Comparison of ENCODE assay signal across 8 mouse cellular contexts in genomic region chr9:119088148-119088801, GRCm38 (mm10). TPM values are rescaled to one million over a fixed set of nuclear protein-coding genes. Genes with fewer than 3 reads are reported as not detected.
DNase-seq lines count a peak whose midpoint lies in the region; ATAC-seq and TF ChIP-seq lines count a peak whose summit lies in the region.

No protein-coding gene starts in this region.

- no peaks in the 10 kb centered on the region for H3K36me3 ChIP-seq in CH12.LX (replicated peaks in 1 of 2; ENCODE audit: control insufficient read depth in 1 of 2, insufficient read depth in 1 of 2, low read length in 1 of 2)
- H3K36me3 ChIP-seq in forebrain, embryonic 13.5 days (ENCODE audit: poor library complexity, severe bottlenecking) = no peaks in the 10 kb centered on the region
- H3K36me3 ChIP-seq in heart, postnatal 0 days (replicated peaks; ENCODE audit: control insufficient read depth, insufficient read depth, low read length) = no peaks in the 10 kb centered on the region
- H3K36me3 ChIP-seq in liver, embryonic 14.5 days (replicated peaks; ENCODE audit: control insufficient read depth, insufficient read depth, low read depth) = no peaks in the 10 kb centered on the region
- H3K36me3 ChIP-seq in splenic B cell, adult 2 months (ENCODE audit: control insufficient read depth, insufficient read depth, low read length, poor library complexity, severe bottlenecking) = no peaks in the 10 kb centered on the region

- ATAC-seq in forebrain, embryonic 13.5 days = peak; percentile 73
- ATAC-seq in heart, postnatal 0 days (ENCODE audit: insufficient read depth, low read depth) = peak; percentile 69
- ATAC-seq in liver, embryonic 14.5 days (ENCODE audit: insufficient read depth) = peak; percentile 66

- peak overlapping the region; percentile 37 to 45 (median 44) for H3K4me3 ChIP-seq in CH12.LX (replicated peaks in 1 of 3; ENCODE audit: low read depth in 2 of 3, low read length in 2 of 3, poor library complexity in 1 of 3)
- H3K4me3 ChIP-seq in forebrain, embryonic 13.5 days = peak overlapping the region; percentile 31
- H3K4me3 ChIP-seq in heart, postnatal 0 days (ENCODE audit: low read depth, low read length) = peak overlapping the region; percentile 38
- peak overlapping the region; percentile 22 to 51 for H3K4me3 ChIP-seq in liver, embryonic 14.5 days (ENCODE audit: insufficient read depth in 1 of 2, low read depth in 2 of 2, low read length in 2 of 2)

- TF ChIP-seq POLR2A in CH12.LX (IDR thresholded peaks at IDR 0.05; ENCODE audit: low read depth, low read length) = peak; percentile 59

- dilution Hi-C loops in CH12.LX (cut with MboI; ENCODE audit: extremely low pct_ligation_motif_present, extremely low pct_unique_long_range_greater_than_20kb, low sequenced_read_pairs) = no loop called here

- H3K9me3 ChIP-seq in CH12.LX (replicated peaks; ENCODE audit: low read length) = no peaks in the 10 kb centered on the region
- no peaks in the 10 kb centered on the region for H3K9me3 ChIP-seq in forebrain, embryonic 13.5 days (replicated peaks)
- H3K9me3 ChIP-seq in heart, postnatal 0 days (replicated peaks; ENCODE audit: control insufficient read depth, low read length) = no peaks in the 10 kb centered on the region
- H3K9me3 ChIP-seq in liver, embryonic 14.5 days (ENCODE audit: control insufficient read depth, low read length) = no peaks in the 10 kb centered on the region

- no peak for TF ChIP-seq RAD21 in CH12.LX (IDR thresholded peaks at IDR 0.05; ENCODE audit: low read depth, low read length)

- peak; percentile 84 for DNase-seq in CH12.LX (ENCODE audit: extremely low read depth)
- peak; percentile 51 for DNase-seq in c-Kit-positive CD71-positive TER-119-positive erythroid progenitor cells, embryonic 14.5 days (ENCODE audit: low spot score)
- peak; percentile 88 for DNase-seq in heart, postnatal 0 days (ENCODE audit: low spot score)
- DNase-seq in kidney, postnatal 25 days = peak; percentile 94
- DNase-seq in liver, embryonic 14.5 days (ENCODE audit: low read depth in 3 of 3, low spot score in 3 of 3) = peak; percentile 32 to 60 (median 42)
- DNase-seq in natural killer cell, adult 2 months (ENCODE audit: low spot score in 2 of 2) = peak; percentile 61 to 74
- DNase-seq in splenic B cell, adult 2 months (ENCODE audit: low read depth, low spot score) = peak; percentile 64

- 1% methylated on average over 24 of the region's 24 CpGs for WGBS in forebrain, embryonic 13.5 days
- WGBS in heart, postnatal 0 days = 2% methylated on average over 24 of the region's 24 CpGs
- WGBS in liver, embryonic 14.5 days (ENCODE audit: insufficient replicate concordance) = 1% methylated on average over 24 of the region's 24 CpGs

- no peak overlapping the region for H3K9ac ChIP-seq in CH12.LX (ENCODE audit: insufficient read depth, low read depth)
- H3K9ac ChIP-seq in forebrain, embryonic 13.5 days = no peak overlapping the region
- no peak overlapping the region for H3K9ac ChIP-seq in heart, postnatal 0 days (replicated peaks; ENCODE audit: low read depth, low read length)
- H3K9ac ChIP-seq in liver, embryonic 14.5 days (replicated peaks) = no peak overlapping the region

- peak overlapping the region; percentile 47; the same call in 1 of the 2 replicates for H3K4me2 ChIP-seq in CH12.LX (ENCODE audit: insufficient read depth, low read depth, poor library complexity, severe bottlenecking)
- H3K4me2 ChIP-seq in forebrain, embryonic 13.5 days = peak overlapping the region; percentile 58
- peak overlapping the region; percentile 55 for H3K4me2 ChIP-seq in heart, postnatal 0 days (ENCODE audit: low read depth, low read length)
- H3K4me2 ChIP-seq in liver, embryonic 14.5 days (ENCODE audit: low read depth) = peak overlapping the region; percentile 57

- TF ChIP-seq CTCF in CH12.LX (conservative IDR thresholded peaks at IDR 0.05 in 1 of 2, IDR thresholded peaks at IDR 0.05 in 1 of 2; ENCODE audit: low read depth in 2 of 2, low read length in 2 of 2) = no peak
- no peak for TF ChIP-seq CTCF in heart, postnatal 0 days (IDR thresholded peaks at IDR 0.05; ENCODE audit: low read depth)
- TF ChIP-seq CTCF in liver, embryonic 14.5 days (IDR thresholded peaks at IDR 0.05; ENCODE audit: low read depth) = no peak

- TF ChIP-seq EP300 in CH12.LX (IDR thresholded peaks at IDR 0.05; ENCODE audit: low read length) = no peak
- TF ChIP-seq EP300 in heart, postnatal 0 days (IDR thresholded peaks at IDR 0.05; ENCODE audit: low read depth) = no peak
- no peak for TF ChIP-seq EP300 in liver, embryonic 14.5 days (IDR thresholded peaks at IDR 0.05; ENCODE audit: low read depth)

- peaks cover 3 to 18% of the 10 kb centered on the region in 2 experiments; a peak in 3 of 4 replicates for H3K4me1 ChIP-seq in CH12.LX (ENCODE audit: control insufficient read depth in 1 of 2, insufficient read depth in 2 of 2)
- peaks cover 34% of the 10 kb centered on the region for H3K4me1 ChIP-seq in forebrain, embryonic 13.5 days
- H3K4me1 ChIP-seq in heart, postnatal 0 days (ENCODE audit: control insufficient read depth, insufficient read depth) = peaks cover 36% of the 10 kb centered on the region
- H3K4me1 ChIP-seq in liver, embryonic 14.5 days (replicated peaks; ENCODE audit: control insufficient read depth in 2 of 2, insufficient read depth in 2 of 2, low read length in 1 of 2) = peaks cover 0 to 8% of the 10 kb centered on the region in 2 experiments; a peak in 1 of 4 replicates

- in situ Hi-C loops in CH12.LX (cut with MboI; ENCODE audit: low pct_ligation_motif_present, low pct_unique_long_range_greater_than_20kb, low sequenced_read_pairs) = no loop called here

- no peaks in the 10 kb centered on the region for H3K79me2 ChIP-seq in CH12.LX (replicated peaks; ENCODE audit: control insufficient read depth, extremely low read depth, insufficient read depth, poor library complexity, severe bottlenecking)

- H3K27me3 ChIP-seq in CH12.LX (replicated peaks) = peaks cover 86% of the 10 kb centered on the region
- peaks cover 21% of the 10 kb centered on the region for H3K27me3 ChIP-seq in forebrain, embryonic 13.5 days
- H3K27me3 ChIP-seq in heart, postnatal 0 days (ENCODE audit: control insufficient read depth, insufficient read depth, low read length) = no peaks in the 10 kb centered on the region
- peaks cover 14% of the 10 kb centered on the region for H3K27me3 ChIP-seq in liver, embryonic 14.5 days (ENCODE audit: control insufficient read depth, insufficient read depth, low read length)
- H3K27me3 ChIP-seq in splenic B cell, adult 2 months (ENCODE audit: control insufficient read depth, insufficient read depth, low read length, poor library complexity, severe bottlenecking) = no peaks in the 10 kb centered on the region

- H3K27ac ChIP-seq in CH12.LX (ENCODE audit: insufficient read depth, low read depth) = no peak overlapping the region
- H3K27ac ChIP-seq in forebrain, embryonic 13.5 days = no peak overlapping the region
- peak overlapping the region; percentile 73 for H3K27ac ChIP-seq in heart, postnatal 0 days (ENCODE audit: low read depth)
- no peak overlapping the region for H3K27ac ChIP-seq in liver, embryonic 14.5 days

TF ChIP-seq in CH12.LX, 34 proteins besides CTCF, POLR2A, EP300 and RAD21 (continues in another document):
- TF ChIP-seq SMC3 (IDR thresholded peaks at IDR 0.05; ENCODE audit: low read depth, low read length) (no peak), TCF12 (IDR thresholded peaks at IDR 0.05; ENCODE audit: low read depth, low read length) (no peak), KAT2A (IDR thresholded peaks at IDR 0.05; ENCODE audit: insufficient replicate concordance, low read length) (no peak), TBP (conservative IDR thresholded peaks at IDR 0.05; ENCODE audit: low read depth, low read length) (no peak), IRF4 (IDR thresholded peaks at IDR 0.05; ENCODE audit: low read depth, low read length) (peak; percentile 36; the same call in 1 of the 2 replicates), MAFK (IDR thresholded peaks at IDR 0.05; ENCODE audit: insufficient replicate concordance, low read length) (no peak), JUN (IDR thresholded peaks at IDR 0.05; ENCODE audit: insufficient read depth, low read depth, low read length) (no peak), ZNF384 (IDR thresholded peaks at IDR 0.05; ENCODE audit: low read depth, low read length) (no peak), ETS1 (conservative IDR thresholded peaks at IDR 0.05; ENCODE audit: low read depth, low read length) (no peak), ELF1 (IDR thresholded peaks at IDR 0.05; ENCODE audit: low read depth, low read length) (peak; percentile 34; the same call in 1 of the 2 replicates)

RNA-seq across cellular contexts. Expression of gene Plcd1, which starts 5.0 kb away (rescaled TPM):
- 0.21 and 0.38 TPM in 2 replicates for total RNA-seq in CH12.LX (2012; rRNA removed)
- not detected in 2 replicates for total RNA-seq in CH12.LX (2014; rRNA removed)
- 0.43 and 0.59 TPM in 2 replicates for polyA plus RNA-seq in CH12.LX (2012; ENCODE audit: insufficient read length, low read depth)
- polyA plus RNA-seq in forebrain, embryonic 13.5 days (2015; fragmentation: Nextera tagmentation; extraction: Ambion mirVana) = 8.4 and 12.2 TPM in 2 replicates
- 21.1 and 27.1 TPM in 2 replicates for total RNA-seq in heart, postnatal 0 days (2014; rRNA removed; ENCODE audit: low replicate concordance)
- polyA plus RNA-seq in heart, postnatal 0 days (2015; fragmentation: Nextera tagmentation; extraction: Ambion mirVana) = 12.9 and 14.6 TPM in 2 replicates
- 0.97 and 1.1 TPM in 2 replicates for polyA plus RNA-seq in liver, embryonic 14.5 days (2012; rRNA removed)
- 0.95 and 1.2 TPM in 2 replicates for polyA plus RNA-seq in liver, embryonic 14.5 days (2014; fragmentation: Nextera tagmentation; extraction: Ambion mirVana)

RNA-seq across cellular contexts. Expression of gene Dlec1, which starts 14.0 kb away (rescaled TPM):
- 6.2 and 6.3 TPM in 2 replicates for total RNA-seq in CH12.LX (2012; rRNA removed)
- total RNA-seq in CH12.LX (2014; rRNA removed) = 1.3 and 1.4 TPM in 2 replicates
- polyA plus RNA-seq in CH12.LX (2012; ENCODE audit: insufficient read length, low read depth) = 5.9 and 6.0 TPM in 2 replicates
- polyA plus RNA-seq in forebrain, embryonic 13.5 days (2015; fragmentation: Nextera tagmentation; extraction: Ambion mirVana) = 0.57 and 0.86 TPM in 2 replicates
- total RNA-seq in heart, postnatal 0 days (2014; rRNA removed; ENCODE audit: low replicate concordance) = 5.0 TPM in 1 of 2 replicates, not detected in the other
- 0.15 and 0.21 TPM in 2 replicates for polyA plus RNA-seq in heart, postnatal 0 days (2015; fragmentation: Nextera tagmentation; extraction: Ambion mirVana)
- polyA plus RNA-seq in liver, embryonic 14.5 days (2012; rRNA removed) = 0.04 and 0.06 TPM in 2 replicates
- polyA plus RNA-seq in liver, embryonic 14.5 days (2014; fragmentation: Nextera tagmentation; extraction: Ambion mirVana) = 0.04 TPM in 1 of 2 replicates, not detected in the other

RNA-seq across cellular contexts. Expression of gene Vill, which starts 35.7 kb away (rescaled TPM):
- total RNA-seq in CH12.LX (2012; rRNA removed) = 71.4 and 85.2 TPM in 2 replicates
- 56.7 and 57.3 TPM in 2 replicates for total RNA-seq in CH12.LX (2014; rRNA removed)
- polyA plus RNA-seq in CH12.LX (2012; ENCODE audit: insufficient read length, low read depth) = 46.3 and 48.4 TPM in 2 replicates
- polyA plus RNA-seq in forebrain, embryonic 13.5 days (2015; fragmentation: Nextera tagmentation; extraction: Ambion mirVana) = 3.9 and 4.3 TPM in 2 replicates
- total RNA-seq in heart, postnatal 0 days (2014; rRNA removed; ENCODE audit: low replicate concordance) = 4.8 and 12.6 TPM in 2 replicates
- 3.8 and 4.4 TPM in 2 replicates for polyA plus RNA-seq in heart, postnatal 0 days (2015; fragmentation: Nextera tagmentation; extraction: Ambion mirVana)
- 9.7 and 10.4 TPM in 2 replicates for polyA plus RNA-seq in liver, embryonic 14.5 days (2012; rRNA removed)
- polyA plus RNA-seq in liver, embryonic 14.5 days (2014; fragmentation: Nextera tagmentation; extraction: Ambion mirVana) = 7.4 and 8.4 TPM in 2 replicates

Comparison
In these comparisons a context has a peak if more than half of its experiments do, and no peak if none do; other contexts are left out.
1. DNase-seq: peak in every context shown above with its lines; median percentile 94 in kidney, postnatal 25 days; 88 in heart, postnatal 0 days; 84 in CH12.LX; 68 in natural killer cell, adult 2 months; 64 in splenic B cell, adult 2 months; 51 in c-Kit-positive CD71-positive TER-119-positive erythroid progenitor cells, embryonic 14.5 days; 42 in liver, embryonic 14.5 days.